Mouse (Mus musculus): ENCODE results near the gene Inpp4b.
A peak's percentile ranks its signal among the peaks of the same experiment; 100 is the strongest.

The Inpp4b gene

GRCm38 (mm10) chr8:81466776-81467175 lies 124.4 kb downstream of the Inpp4b start:
- no peak for DNase-seq (ENCODE audit: inconsistent ontology term)

GRCm38 (mm10) chr8:81478674-81479073 lies 136.3 kb downstream of the Inpp4b start:
- peak; percentile 19 for DNase-seq (ENCODE audit: inconsistent ontology term)

- no peak for DNase-seq (ENCODE audit: inconsistent ontology term)
Measured at GRCm38 (mm10) chr8:81483834-81484233, 141.5 kb downstream of the Inpp4b start.

GRCm38 (mm10) chr8:81485626-81486025 lies 143.3 kb downstream of the Inpp4b start:
- DNase-seq (ENCODE audit: inconsistent ontology term): no peak

DNA sequence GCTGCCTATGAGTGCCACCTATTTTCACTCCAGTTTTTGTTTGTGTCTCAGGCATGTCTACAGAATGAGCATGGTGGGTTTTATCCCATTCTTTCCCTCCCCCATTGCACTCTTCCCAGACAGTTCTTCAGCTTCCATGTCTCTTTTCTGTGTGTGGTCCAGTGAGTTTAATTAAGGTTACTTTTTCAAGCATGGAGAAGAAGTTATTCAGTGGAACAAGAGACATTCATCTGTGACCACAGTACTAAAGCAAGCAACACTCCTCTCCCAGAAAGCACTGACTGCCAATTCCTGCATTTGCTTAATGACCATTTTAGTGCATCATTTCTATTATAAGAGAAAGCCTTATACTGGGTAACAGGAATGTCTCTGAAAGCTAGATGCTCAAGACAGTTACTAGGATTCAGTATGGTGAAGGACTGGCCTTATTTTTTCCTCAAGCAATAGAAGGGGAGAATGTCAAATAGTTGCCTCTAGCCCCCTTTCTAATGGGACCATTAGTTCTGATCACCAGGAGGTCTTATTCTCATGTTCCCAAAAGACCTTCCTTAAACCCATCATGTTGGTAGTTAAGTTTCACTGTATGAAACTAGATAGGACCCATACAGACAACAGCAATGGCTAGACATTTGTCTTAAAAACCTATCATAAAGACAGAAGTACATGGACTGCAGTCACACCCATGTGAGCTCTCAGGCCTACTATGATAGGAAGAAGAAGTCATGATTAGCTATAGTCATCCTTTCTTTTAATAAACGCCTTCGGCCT lies 147.7 kb downstream of the Inpp4b start:
- DNase-seq (ENCODE audit: inconsistent ontology term): peak; percentile 76

GRCm38 (mm10) chr8:81491097-81491705 lies 148.8 kb downstream of the Inpp4b start:
- DNase-seq (ENCODE audit: inconsistent ontology term): no peak

DNA sequence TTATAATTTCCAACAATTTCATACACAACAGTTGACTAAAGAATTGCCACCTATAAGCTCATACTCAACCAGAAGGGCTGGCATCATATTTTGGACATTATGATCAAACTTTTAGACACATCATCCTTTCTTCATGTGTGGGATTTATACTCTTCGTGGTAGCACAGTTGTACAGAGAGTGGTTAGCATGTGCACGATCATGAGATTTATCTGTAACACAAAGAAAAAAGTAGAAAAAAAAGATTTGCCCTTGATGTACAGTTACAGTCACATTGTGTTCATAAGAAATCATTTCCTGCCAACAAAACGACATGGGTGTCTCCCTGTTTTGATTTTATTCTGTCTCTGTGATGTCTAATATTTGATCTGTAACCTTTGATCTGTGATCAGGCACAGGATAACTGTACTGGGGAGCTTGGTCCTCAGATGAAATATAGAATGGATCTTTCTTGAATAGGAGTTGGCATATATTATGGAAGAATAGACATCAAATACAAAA lies 149.4 kb downstream of the Inpp4b start:
- DNase-seq (ENCODE audit: inconsistent ontology term): no peak

DNA sequence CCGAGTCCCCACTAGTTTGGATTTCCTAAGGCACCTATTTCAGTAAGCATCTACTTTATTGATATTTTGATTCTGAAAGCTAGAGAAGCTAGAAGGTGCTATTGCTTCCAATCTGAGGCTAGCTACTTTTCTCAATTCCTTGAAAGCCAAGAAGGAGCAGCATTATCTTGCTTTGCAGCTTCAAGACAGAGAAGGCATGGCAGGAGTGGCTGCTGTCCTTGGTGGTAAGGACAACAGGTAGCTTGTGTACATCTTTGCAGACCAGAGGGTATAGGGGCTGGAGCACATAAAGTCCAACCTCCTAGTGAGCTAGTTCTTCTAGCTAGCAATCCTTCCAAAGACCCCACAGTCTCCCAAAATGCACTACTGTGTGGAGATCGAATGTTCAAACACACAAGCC lies 152.5 kb downstream of the Inpp4b start:
- no peak for DNase-seq (ENCODE audit: inconsistent ontology term)

DNA sequence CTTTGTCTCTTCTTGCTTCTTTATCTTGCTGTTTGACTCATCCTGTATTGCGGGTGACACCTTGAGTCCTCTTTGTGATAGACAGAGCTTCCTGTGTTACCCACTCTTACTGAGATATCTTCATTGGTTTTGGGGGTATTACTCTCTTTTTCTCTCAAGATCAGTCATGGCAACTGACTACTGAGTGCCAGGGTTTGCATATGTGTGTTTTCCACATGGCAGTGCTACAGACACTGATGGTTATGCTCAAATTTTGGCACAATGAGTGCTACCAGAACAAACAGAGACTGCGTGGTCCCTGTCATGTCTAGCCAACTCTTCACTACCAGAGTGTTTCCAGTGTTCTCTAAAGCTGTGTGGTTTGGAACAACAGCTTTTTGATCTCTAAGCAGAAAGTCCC lies 155.3 kb downstream of the Inpp4b start:
- DNase-seq (ENCODE audit: inconsistent ontology term): no peak

GRCm38 (mm10) chr8:81502216-81502615 lies 159.9 kb downstream of the Inpp4b start:
- DNase-seq (ENCODE audit: inconsistent ontology term): no peak

DNA sequence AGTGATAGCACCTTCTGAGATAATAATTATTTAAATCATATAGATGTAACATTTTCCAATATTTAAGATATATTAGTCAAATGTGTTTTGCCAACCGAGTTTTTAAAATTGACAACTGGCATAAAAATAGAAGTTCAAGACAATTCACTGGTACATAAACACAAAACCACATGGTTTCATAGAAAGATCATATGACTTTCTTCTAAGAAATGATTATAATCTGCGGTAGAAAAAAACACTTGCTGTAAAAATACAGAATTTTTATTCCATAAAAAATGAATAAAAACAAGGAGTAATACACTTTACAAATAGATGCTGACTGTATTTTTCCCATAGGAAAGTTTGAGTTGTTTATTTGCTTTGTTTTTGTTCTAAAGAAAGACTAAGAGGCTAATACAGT lies 160.6 kb downstream of the Inpp4b start:
- DNase-seq (ENCODE audit: inconsistent ontology term): no peak

GRCm38 (mm10) chr8:81512826-81513225 lies 170.5 kb downstream of the Inpp4b start:
- DNase-seq (ENCODE audit: inconsistent ontology term): no peak

GRCm38 (mm10) chr8:81514425-81514824 lies 172.1 kb downstream of the Inpp4b start:
- no peak for DNase-seq (ENCODE audit: inconsistent ontology term)

DNA sequence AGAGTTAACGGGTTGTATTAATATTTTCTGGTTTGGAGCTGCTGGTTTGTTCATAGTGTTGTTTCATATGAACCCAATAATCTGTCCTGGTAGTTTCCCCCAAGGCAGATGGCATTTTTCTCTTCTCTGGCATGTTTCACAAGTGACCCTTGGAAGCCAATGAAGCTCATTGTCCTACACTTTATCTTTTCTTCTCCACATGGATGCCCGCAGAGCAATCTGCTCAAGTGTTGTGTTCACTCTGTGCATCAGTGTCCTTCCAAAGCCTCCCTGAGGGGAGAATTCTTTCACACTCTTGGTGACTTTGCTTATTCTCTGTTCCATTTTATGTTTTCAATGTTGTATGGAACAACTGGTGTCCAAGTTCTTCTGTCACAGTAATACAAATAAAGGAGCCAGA lies 179.7 kb downstream of the Inpp4b start:
- DNase-seq (ENCODE audit: inconsistent ontology term): peak; percentile 44

DNA sequence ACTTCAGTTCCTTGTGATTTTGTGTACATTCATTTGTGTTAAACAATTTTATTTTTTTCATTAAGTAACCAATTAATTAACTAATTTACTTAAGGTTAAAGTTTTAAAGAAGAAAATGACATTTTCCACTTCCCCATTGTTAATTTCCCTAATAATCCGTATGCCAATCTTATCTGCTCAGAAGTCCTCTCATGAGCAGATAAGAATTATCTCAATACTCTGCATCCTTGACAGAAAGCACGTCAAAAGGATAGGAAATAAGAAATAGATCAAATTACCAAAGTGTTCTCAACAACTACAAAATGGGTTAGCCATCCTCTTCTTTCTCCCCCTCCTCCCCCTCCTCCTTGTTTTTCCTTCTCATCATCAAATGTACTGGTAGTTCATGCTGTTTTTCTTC lies 182.2 kb downstream of the Inpp4b start:
- no peak for DNase-seq (ENCODE audit: inconsistent ontology term)

DNA sequence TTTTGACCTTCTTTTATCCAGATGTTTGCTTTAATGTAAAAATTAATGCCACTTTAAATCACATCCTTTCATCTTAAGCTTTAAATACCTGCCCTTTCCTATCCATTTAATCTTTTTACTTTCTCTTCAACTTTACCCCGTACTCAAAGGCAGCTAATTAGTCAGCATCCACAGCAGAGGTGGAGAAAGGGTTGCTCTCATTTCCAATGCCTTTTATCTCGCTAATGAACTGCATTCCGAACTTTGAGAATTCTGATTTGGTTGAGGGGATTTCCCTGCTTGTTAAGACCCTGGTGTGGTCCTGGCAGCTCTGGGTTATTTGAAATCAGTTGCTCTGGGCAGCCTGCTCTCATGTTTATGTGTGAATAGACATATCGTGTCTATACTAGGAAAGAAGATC lies 185.3 kb downstream of the Inpp4b start:
- DNase-seq (ENCODE audit: inconsistent ontology term): peak; percentile 75

GRCm38 (mm10) chr8:81538310-81538709 lies 196.0 kb downstream of the Inpp4b start:
- no peak for DNase-seq (ENCODE audit: inconsistent ontology term)

GRCm38 (mm10) chr8:81558550-81558949 lies 216.2 kb downstream of the Inpp4b start:
- DNase-seq (ENCODE audit: inconsistent ontology term): no peak

DNA sequence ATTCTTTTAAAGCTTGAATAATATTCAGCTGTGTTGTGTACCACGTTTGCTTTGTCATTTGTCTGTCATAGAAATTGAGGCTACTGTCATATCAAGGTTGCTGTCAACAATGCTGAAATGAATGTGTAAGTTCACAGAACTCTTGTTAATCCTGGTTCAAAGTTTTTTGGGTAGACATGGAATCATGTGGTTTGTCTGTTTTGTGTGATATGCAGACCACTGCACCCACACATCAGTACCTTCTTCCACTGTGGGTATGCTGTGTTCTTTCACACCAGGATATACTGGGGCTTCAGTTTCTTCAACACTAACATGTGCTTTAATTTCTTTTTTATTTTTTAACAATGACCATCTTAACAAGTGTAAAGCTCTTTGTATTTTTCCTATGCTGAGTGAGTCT lies 220.0 kb downstream of the Inpp4b start:
- no peak for DNase-seq (ENCODE audit: inconsistent ontology term)

DNA sequence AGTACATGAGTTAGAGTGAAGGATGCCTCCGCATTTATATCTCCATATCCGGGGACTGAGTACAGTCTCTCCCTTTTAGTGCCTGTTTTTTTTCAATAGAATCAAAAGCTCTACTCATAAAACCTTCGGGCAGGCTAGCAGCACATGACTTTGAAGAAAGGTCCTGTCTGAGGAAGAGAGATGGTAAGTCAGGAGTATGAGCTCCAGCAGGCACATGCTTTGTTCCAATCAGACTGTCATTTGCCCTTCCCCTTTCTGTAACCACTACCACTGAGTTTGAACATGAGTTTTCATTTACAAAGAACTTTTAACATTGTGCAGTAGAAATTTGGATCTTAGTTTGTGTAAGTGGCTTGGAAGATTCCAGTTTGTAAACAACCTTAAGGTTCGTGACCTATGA lies 223.1 kb downstream of the Inpp4b start:
- no peak for DNase-seq (ENCODE audit: inconsistent ontology term)

DNA sequence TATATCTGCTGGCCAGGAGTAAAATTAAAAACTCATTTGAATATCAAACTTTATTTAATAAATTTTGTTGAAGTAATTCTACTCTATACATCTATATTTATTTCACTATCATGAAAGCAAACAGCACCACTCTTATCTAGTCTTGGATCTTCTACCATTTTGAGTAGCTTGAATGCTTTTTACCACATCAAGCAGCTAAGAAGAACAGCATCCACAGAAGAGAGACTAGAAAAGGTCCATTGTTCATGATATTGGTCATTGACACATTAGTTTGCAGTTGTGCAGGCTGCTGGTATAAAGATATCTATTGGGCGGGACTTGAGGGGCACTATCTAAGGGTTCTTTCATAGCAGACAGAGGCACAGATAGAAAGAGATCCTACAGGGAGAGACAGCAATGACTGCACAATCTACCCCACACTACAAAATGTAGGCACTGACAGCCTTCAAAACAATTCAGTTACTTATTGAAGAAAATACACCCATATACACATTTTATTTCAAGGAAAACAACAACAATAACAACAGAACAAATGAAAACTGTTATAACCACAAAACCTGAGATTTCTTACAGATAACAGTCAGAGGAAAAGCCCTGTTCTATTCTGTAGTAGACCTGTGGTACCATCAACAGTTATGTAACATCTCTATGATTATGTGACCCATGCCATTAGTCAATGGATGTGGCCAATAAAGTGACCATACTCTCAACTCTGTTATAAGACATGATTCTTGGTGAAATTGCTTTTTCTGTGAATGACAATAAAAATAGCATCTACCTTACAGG lies 230.2 kb downstream of the Inpp4b start:
- DNase-seq (ENCODE audit: inconsistent ontology term): no peak

DNA sequence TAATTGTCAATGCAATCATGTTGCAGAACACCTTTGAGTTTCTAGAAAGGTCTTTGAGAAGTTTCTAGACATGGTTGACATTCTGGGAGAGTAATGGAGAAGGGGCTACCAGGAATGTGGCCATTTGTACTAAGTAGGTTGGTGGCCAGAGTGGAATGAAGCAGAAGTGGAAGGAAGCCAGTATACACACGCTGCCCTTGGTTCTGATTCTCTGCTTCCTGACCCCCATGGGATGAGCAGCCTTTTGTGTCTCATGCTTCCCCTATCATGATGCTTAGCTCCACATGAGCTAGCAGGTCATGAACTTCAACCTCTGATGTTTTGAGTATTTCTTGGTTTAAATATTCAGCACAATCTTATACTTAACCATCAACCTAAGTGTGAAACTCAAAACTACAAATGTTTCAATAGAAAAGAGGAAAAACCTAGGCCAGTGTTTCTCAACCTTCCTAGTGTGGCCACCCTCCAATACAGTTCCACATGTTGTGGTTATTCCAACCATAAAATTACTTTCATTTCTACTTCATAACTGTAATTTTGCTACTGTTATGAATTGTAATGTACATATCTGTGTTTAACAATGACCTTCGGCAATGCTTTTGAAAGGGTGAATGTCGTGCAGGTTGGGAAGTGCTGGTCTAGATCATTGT lies 233.0 kb downstream of the Inpp4b start:
- DNase-seq (ENCODE audit: inconsistent ontology term): no peak

All from Muller cell, postnatal 12 days (primary cell).